Mouse (Mus musculus): ENCODE results near the gene Uck2.

The Uck2 gene

DNA sequence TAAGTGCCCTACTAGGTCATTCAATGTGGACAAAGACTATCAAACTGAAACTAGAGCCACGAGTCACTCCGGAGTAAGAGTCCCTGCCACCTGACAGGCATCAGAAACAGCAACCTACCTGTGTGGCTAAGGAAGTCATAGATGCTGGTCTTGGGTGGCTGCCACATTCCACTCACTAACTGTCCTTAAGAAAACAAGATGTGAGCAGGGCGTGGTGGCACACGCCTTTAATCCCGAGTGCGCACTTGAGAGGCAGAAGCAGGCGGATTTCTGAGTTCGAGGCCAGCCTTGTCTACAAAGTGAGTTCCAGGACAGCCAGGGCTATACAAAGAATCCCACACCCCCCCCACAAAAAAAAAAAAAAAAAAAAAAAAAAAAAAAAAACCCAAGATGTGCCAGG is 35.2 kb downstream of the Uck2 start:
- DNase-seq = no peak

DNA sequence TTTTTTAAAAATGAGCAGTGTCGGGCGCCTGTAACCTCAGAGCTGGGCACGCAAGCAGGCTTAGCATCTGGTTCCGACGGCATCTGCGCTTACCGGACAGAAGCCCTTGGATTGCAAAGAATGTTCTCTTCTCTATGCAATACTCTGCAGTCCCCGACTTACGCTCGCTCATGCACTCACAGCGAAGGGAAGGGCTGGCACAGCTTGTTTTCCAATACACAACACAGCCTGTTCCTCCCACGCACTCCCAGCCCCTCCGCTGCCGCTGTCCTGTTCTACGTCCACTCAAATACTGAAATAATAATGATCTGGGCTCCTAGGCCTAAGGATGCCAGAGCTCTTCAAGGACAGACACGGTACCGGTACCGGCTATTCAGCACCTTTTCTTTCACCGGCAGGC is 35.9 kb downstream of the Uck2 start:
- DNase-seq = no peak

DNA sequence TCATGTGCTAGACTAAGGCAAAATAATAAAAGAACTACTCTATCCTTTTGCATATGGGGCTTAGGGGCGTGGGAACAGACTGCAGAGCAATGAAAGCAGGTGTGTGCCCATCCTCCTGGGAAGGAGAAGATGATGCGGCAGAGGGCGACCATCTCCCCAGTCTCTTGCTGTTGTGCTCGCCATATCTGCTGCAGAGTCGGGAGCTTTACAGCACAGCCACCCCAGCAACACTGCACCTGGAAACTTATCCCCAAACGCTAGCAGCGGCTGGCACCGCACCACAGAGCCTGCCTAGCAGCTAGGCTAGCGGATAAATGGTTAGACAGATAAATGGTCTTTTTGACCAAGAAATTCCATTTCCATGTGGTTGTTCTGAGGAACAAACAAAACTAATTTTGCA is 37.2 kb downstream of the Uck2 start:
- DNase-seq = no peak

DNA sequence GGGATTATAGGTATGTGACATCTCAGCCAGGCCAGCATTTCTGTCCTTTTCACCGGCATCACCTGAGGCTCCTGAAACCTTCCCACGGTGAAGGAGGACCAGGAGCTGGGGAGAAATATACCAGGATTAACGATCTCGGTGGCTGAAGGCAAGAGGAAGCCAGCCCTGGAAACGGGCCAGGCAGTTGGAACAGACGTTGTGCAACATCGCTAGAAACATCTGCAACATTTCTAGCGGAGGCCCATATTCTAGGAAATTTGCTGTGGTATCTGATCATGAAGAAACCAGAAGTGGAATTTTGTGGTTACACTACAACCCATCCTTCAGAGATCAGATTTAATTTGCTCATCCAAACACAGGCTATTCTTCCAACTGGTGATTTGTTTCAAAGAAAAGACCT is 38.1 kb downstream of the Uck2 start:
- DNase-seq = no peak

DNA sequence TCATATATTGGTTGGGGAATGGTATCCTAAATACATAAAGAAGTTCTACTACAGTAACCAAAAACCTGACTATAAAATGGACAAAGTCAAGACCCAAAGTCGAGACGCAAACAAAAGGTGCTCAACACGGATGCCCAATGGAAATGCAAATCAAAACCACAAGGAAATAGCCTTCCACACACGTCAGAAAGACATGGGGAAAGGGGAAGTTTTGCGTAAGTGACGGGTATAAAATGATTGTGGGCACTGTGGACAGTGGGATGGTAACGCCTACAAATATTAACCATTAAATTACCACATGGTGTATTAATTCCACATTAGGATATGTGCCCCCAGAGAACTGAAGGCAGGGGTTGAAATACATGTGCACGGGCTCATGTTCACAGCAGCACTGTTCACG is 38.8 kb downstream of the Uck2 start:
- DNase-seq = no peak

DNA sequence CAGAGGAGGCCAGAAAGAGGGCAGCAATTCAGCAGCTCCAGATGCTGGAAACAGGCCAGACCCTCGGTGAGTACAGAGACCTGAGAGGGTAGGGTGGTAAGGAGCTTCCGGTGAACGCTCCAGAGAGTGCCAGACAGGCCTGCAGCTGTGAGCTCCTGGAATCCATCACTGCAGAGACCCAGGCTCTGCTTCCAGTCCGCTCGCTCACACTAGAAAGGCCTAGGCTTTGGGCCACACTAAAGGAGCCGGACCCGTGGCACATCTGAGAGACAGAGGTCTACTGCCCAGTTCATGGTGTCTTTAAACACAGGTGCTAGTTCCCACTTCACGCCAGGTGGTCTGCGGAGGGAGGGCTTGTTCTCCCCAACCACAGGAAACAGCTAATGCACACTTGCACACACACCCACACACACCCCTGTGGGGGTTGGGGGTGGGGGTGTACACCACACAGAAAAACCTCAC is 39.9 kb downstream of the Uck2 start:
- no peak for DNase-seq

DNA sequence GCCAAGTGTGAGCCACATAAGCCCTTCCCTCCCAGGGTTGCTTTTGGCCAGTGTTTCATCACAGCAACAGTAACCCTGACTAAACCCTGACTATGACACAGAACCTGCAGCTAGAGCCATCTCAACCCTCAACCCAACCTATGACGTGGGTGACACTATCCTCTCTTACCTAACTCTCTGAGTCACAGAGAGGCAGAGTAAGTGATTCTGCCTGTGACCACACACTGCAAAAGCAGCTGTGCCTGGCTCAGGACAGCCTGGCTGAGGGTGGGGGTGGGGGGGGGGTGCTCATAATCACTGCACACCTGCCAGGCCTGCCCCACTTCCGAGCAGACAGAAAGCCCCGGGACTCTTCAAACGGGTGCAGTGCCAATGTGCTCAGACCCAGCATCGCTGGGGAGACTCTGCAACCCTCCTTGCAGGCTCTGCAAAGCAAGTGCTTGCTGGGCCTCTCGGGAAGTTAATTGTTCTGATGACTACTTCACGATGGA is 42.9 kb downstream of the Uck2 start:
- no peak for DNase-seq

DNA sequence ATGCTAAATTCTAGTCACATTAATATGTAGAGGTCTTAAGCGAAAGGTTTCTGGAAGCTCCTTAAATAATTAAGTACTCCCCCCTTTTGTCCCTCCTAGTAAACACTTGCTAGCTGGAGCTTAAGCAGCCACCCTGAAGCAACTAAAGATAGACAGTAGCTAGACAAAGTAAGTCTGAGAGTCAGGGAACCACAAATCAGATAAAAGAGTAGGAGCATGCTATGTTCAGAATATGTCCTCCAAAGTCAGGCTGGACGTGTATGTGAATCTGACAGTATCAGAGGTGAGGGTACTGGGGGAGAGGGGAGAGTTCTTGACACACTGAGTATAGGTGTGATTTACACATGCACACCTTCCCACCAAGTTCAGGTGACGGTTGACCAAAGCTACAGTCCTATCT is 43.6 kb downstream of the Uck2 start:
- DNase-seq = no peak

DNA sequence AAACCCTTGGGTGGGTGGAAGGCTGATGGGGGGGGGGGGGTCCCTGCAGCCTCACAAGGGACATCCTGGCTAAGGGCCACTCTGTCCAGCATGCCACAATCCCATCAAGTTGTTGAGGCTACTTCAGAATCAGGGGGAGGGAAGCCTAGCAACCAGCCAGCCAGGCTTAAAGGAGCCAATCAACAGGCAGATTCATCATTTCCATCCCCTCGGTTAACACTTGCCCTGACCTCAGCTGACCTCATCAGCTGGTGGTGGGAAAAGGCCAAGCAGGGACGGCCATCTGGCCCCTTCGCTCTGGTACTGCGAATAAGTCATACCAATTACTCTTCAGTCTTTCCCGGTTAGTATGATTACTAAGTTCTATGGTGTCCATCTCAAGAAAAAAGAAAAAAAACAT is 44.8 kb downstream of the Uck2 start:
- no peak for DNase-seq

DNA sequence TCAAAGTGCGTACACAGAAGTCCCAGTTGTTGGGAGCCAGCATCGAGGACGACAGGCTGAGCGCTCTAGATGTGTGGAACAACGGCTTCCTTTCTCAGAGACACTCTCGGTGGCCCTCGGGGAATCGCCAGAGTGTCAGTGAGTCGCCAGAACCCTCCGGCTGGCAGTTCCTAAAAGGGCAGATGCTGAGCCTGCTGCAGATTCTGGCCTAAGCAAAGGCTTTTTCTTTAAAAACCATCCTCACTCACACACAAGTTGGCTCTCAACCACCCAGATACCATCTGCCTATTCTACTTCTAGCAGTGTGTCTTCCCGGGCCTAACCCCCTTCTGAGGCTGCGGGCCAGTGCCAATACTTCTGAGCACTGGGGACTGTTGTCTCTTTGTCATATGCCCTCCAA is 45.2 kb downstream of the Uck2 start:
- peak; percentile 65 for DNase-seq

DNA sequence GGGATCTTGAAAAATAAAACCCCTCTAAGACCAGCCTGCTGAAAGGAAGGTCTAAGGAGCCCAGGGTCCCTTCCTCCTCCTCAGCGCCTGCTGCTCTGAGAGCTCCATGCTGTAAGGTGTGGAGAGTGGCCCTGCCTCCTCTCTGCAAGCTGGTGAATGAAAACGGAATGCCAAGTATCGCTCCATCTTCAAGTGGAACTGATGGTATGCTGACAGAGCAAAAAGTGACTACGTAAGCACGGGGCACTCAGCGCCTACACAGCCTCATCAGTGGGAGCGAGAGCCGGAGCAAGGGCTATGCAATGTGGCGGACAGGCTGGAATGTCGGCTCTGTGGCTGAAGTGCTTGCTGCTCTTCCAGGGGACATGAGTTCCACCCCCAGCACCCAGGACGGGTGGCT is 47.3 kb downstream of the Uck2 start:
- DNase-seq = no peak

DNA sequence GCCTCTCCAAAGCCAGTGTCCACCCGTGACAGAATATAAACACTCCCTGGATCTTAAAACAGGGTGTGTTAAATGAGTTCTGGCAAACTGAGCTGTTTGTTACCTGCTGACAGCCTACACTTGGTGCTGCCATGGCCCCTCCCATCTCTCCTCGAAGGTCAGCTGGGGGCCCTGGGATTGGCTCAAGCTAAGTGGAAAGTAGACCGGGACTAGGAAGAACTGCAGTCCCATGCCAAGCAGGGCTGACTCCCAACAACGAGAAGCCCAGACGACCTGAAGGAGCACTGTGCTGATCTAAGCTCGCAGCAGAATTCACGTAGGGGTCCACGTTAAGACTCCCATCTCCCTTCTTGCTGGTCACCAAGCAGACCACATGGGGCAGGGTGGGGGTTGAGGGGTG is 48.3 kb downstream of the Uck2 start:
- DNase-seq = no peak

DNA sequence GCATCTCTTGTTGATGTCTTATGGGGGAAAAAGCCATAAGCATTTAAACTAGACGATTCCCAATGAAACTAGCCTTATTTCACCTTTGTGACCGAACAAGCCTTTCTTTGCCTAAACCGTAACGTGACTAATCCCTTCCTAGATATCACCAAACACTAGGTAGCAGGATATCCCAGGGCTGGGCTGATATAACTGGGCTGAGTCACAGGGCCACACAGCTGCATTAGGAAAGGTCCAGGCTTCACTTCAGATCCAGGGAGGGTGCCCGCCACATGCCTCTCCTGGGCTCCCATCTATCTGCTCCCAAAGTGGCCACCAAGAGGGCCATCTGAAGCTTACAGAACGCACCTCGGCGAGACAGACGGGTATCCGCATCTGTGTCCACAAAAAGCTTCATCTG is 50.8 kb downstream of the Uck2 start:
- DNase-seq = no peak

DNA sequence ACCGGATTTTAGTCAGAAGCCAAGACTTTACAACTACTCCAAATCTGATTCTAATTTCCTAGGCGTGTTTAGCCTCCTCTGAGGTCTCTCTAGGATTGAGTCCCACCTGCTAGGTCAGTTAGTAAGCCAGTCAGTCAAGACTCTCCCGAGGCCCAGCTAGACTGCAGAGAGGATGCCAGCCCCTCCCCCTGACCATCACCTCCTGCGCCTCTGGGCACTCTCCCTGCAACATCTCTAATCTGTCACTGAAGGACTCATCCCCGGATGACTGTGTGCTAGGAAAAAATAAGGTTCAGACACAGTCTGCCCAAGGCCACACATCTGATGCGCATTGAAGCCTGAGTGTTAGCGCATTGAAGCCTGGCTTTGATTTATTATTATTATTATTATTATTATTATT is 52.2 kb downstream of the Uck2 start:
- DNase-seq = no peak

DNA sequence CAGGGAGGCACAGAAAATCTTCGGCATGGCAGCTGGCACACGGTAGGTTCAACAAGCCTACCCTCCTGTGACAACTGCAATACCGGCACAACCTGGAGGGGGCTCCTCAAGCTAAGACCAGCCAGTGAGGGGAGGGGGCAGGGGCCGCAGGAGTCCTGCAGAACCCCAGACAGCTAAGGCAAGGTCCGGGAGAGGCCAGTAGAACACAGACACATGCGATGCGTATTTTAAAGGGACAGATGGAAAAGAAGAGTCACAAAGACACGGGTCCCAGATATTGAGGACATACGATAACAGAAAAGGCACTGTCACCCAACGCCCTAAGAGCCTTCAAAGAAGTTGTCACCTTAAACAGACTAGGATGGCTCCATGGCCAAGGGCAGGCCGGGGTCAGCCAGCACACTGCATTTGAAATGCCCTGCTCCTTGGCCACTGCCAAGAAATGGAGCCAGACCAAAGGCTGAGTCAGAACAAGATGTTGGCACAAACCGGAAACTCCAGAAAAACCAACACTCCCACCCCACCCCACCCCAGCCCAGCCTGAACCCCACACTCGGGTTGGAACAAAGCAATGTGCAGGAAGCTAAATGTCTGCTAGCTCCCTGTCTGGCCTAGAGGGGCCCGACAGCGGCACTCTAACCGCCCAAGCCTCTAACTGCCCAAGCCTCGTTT is 53.4 kb downstream of the Uck2 start:
- no peak for DNase-seq

DNA sequence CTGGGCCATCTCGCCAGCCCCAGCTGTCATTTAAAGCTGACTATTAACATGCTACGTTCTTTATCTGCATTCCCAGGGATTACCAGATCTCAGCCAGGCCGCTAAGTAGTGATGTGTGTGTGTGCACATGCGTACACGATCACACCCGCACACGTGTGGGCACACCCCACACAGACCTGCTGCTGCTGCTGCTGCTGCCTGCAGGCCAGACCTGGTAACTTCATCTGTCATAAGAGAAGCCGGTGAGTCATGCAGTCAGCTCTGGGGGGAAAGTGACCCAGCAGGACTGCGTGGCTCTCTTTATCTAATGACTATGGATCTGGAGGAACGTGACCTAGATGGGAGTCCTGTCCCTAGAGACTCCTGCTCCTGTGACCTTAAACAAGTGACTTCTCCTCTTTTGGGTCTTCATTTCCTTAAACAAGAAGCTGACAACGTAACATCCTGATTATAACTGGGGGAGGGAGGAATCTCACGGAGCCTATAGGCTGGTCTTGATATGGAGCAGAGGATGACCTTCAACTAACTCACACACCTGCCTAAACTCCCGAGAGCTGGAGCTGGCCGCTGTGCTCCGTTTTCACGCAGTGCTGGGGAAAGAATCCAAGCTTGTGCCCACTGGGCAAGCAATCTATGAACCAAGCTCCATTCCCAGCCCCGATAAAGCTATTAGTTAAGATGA is 54.0 kb downstream of the Uck2 start:
- DNase-seq = no peak

DNA sequence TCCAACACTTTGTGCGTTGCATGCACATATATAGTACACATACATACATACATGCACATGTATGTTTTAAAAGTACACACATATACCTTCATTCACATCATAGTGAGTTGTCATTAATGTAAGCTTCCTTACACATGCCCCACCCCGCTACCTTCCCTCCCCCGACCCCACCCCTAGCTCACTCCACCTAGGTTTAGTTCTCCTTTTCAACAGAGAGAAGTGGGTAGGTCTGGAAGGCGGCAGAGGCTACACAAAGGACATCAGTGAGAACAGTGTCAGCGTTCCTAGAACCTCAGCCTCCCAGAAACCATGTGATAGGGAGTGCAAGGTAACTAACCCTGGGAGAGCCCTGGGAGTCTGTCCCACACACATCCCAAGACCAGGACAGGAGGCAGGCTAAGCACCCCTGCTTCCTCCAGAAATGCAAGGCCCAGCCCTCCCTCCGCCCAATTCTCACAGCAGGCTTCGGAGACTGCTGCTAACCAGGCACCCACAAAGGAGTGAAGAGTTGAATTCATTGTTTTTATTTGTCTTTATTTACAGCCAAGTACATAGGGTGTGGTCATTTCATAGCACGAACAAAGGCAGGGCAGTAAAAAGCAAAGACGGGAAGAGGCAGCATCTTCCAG is 62.6 kb downstream of the Uck2 start:
- DNase-seq = no peak

DNA sequence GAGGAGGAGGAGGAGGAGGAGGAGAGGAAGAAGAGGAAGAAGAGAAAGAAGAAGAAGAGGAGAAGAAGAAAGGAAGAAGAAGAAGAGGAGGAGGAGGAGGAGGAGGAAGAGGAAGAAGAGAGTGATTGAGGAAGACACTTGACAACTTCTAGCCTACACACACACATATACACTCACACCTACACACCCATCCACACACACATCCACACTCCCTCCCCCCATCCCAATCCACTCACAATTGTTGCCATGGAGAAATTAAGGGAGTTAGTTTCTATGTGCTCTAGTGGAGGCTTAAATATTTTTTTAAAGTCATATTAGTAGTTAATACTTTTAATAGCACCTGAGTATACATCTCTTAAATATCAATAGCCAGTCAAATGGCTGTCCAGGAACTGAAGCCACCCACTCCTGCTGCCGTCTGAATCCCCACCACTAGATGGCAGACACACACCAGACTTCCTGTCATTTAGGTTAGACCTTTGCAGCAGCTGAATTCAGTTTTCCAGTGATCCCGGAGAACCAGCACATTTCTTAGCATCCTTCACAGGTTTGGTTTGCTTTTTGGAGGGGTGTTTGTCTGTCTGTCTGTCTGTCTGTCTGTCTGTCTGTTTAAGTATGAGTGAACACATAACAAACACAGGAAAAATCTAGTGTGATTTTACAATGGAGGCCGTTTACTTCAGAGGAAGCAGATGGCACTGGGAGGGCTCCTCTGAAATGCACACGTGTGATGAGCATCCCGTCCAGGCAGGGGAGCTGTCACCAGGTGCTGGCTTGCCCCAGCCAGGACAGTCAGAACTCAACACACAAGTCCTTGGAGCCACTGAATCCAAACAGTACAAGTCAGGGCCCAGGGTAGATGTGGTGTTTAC is 64.6 kb downstream of the Uck2 start:
- peak; percentile 79 for DNase-seq

DNA sequence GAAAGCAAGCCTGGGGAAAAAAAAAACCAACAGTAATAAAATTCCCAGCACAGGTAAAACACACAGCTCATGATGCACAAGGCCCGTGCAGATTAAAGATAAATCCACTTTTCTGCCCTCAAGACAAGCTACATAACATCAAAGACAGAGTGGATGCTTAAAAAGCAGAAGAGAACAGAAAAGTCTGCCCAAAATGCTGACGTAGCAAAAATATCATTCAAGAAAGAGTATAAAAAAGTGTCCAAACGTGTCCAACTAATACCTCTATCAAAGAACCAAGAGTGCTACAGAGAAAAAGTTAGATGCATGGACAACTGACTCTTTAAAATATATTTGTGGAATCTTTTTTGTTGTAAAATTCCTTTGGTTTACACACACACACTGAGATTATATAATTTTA is 69.7 kb downstream of the Uck2 start:
- no peak for DNase-seq

DNA sequence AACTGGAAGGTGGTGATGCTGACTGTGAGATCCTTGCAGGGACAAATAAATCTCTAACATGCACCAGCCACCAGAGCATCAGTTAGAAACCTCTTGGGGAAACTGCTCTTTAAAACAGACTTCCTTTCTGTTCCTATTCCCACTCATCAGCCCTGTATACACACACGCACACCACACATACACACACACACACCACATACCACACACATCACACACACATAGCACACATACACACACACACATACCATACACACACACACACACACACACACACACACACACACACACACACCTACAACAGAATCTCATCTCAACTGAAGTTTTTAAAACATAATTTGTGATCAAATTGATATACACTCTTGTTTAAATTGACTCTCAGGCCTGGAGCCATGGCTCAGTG is 72.4 kb downstream of the Uck2 start:
- no peak for DNase-seq

DNA sequence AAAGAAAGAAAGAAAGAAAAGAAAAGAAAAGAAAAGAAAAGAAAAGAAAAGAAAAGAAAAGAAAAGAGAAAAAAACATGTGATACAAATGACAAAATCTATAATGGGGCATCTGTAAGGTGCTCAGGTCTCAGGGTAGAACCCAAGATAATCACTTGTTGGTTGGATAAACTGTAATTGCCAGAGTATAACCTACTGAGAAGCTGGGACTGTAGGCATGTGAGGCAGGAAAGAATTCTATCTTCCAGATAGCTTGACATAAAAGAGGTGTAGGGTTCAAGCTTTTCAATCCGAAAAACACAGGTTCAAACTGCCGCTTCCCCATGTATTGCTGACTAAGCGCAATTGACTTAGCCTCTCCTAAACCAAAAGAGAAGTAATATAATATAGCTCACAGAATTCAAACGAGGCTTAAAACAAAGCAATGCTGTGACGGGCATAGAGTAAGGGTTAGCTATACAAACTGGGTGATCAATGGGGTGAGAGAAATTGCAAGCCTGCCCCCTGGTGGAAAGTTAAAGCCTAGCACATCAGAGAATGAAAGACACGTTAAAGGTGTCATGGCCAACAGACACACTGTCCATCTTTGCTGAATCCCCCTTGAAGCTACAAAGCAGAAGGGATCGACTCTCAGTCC is 73.0 kb downstream of the Uck2 start:
- DNase-seq = peak; percentile 61

DNA sequence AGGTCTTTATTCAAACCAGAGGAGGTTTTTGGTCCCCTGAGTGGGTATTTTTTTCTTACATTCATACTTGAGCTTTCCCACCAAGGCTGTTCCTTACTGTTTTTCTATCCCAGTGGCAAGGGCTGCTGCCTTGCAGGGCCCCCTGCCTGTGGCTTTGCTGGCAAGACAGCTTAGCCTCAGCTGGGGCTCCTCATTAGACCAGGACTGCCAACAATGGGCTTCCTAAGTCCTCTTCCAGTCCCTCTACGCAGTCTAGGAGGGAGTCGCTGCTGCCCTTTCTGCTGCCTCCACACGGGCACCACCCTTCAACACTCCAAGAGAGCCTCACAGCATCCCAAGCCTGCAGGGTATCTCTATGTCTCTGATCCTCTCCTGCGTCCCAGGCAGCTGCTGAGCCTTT is 76.3 kb downstream of the Uck2 start:
- DNase-seq = no peak
